10 mouse cellular contexts compared by ENCODE assay signal in the genomic region with DNA sequence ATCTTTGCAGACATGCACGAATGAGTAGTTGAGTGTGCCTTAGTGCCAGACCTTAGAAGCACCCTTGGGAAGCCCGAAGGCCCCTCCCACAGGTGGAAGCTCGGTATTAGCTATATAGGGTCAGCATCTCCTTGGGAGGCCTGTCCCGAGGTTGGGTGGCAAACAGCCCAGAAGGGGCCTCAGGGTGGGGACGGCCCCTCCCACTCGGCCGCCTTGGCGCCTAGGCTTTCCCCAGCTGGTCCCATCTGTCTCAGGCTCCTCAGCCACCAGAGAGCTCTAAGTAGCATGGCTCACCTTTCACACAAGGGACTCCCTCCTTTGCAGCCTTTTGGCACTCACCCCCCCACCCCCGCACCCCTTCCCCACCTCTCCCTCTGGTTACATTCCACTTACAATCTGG. TPM values are rescaled to one million over a fixed set of nuclear protein-coding genes. Genes with fewer than 3 reads are reported as not detected.
A peak's percentile ranks its signal among the peaks of the same experiment; 100 is the strongest.
DNase-seq lines count a peak whose midpoint lies in the region; ATAC-seq and TF ChIP-seq lines count a peak whose summit lies in the region.
"Had no signal": no experiment of that assay in that cellular context is flagged by ENCODE, and none has a peak within 500 bp of the region (broad histone marks: within the 10 kb centered on the region; RNA-seq: fewer than 3 reads in every experiment).

No protein-coding gene starts in this region.

- peak overlapping the region; percentile 23; the same call in 1 of the 2 replicates for H3K4me2 ChIP-seq in lung, embryonic 14.5 days
- no peak overlapping the region for H3K4me2 ChIP-seq in embryonic facial prominence, embryonic 15.5 days (replicated peaks)
- no peak overlapping the region for H3K4me2 ChIP-seq in heart, embryonic 15.5 days
- no peak overlapping the region for H3K4me2 ChIP-seq in myocyte (ENCODE audit: low read depth)

- 12% methylated on average over 9 of the region's 9 CpGs for WGBS in lung, embryonic 14.5 days
- whole genome bisulfite sequencing in embryonic facial prominence, embryonic 15.5 days, result 18% methylated on average over 9 of the region's 9 CpGs
- 24% methylated on average over 9 of the region's 9 CpGs for WGBS in heart, embryonic 15.5 days
- 78% methylated on average over 9 of the region's 9 CpGs for WGBS in thymus, adult 2 months

- no peaks in the 10 kb centered on the region for H3K9me3 ChIP-seq in lung, embryonic 14.5 days (ENCODE audit: low read depth, low read length)
- H3K9me3 ChIP-seq in embryonic facial prominence, embryonic 15.5 days (replicated peaks), result no peaks in the 10 kb centered on the region
- no peaks in the 10 kb centered on the region for H3K9me3 ChIP-seq in heart, embryonic 15.5 days (replicated peaks)

- no peak for TF ChIP-seq POLR2A in myocyte (IDR thresholded peaks at IDR 0.05; ENCODE audit: insufficient read length, low read depth)
- TF ChIP-seq POLR2A in thymus, adult 2 months (IDR thresholded peaks at IDR 0.05; ENCODE audit: control insufficient read depth, extremely low read depth, insufficient read depth, low read length, poor library complexity), result no peak

- DNase-seq in lung, embryonic 14.5 days, result peak; percentile 77
- DNase-seq in lung, postnatal 14 days, result no peak
- no peak for DNase-seq in left cerebral cortex, adult 2 months (ENCODE audit: extremely low spot score in 1 of 2, low spot score in 2 of 2)
- no peak for DNase-seq in thymus, adult 2 months
- DNase-seq: thymus, postnatal 14 days had no signal

- no peaks in the 10 kb centered on the region for H3K27me3 ChIP-seq in lung, embryonic 14.5 days (ENCODE audit: insufficient read depth, low read length)
- no peaks in the 10 kb centered on the region for H3K27me3 ChIP-seq in embryonic facial prominence, embryonic 15.5 days
- no peaks in the 10 kb centered on the region for H3K27me3 ChIP-seq in heart, embryonic 15.5 days
- no peaks in the 10 kb centered on the region for H3K27me3 ChIP-seq in myocyte (ENCODE audit: control insufficient read depth, insufficient read depth, insufficient read length)
- H3K27me3 ChIP-seq in thymus, adult 2 months (ENCODE audit: control insufficient read depth, insufficient read depth, low read length), result no peaks in the 10 kb centered on the region

- intact Hi-C loops in left cerebral cortex, adult 2 months (cut with DNase I), result no loop called here

- no peak for TF ChIP-seq CTCF in lung, embryonic 14.5 days (IDR thresholded peaks at IDR 0.05; ENCODE audit: low read depth)
- TF ChIP-seq CTCF in left cerebral cortex, adult 2 months (IDR thresholded peaks at IDR 0.05), result no peak
- TF ChIP-seq CTCF in thymus, adult 2 months (IDR thresholded peaks at IDR 0.05; ENCODE audit: borderline replicate concordance, control insufficient read depth, extremely low read depth, insufficient read depth, low read length, poor library complexity), result no peak

- H3K36me3 ChIP-seq in lung, embryonic 14.5 days (ENCODE audit: insufficient read depth), result no peaks in the 10 kb centered on the region
- H3K36me3 ChIP-seq in embryonic facial prominence, embryonic 15.5 days, result no peaks in the 10 kb centered on the region
- H3K36me3 ChIP-seq in heart, embryonic 15.5 days, result no peaks in the 10 kb centered on the region
- no peaks in the 10 kb centered on the region for H3K36me3 ChIP-seq in myocyte (ENCODE audit: control insufficient read depth, insufficient read depth)
- H3K36me3 ChIP-seq in thymus, adult 2 months (ENCODE audit: control insufficient read depth, insufficient read depth, low read length), result no peaks in the 10 kb centered on the region

- no peaks in the 10 kb centered on the region for H3K79me2 ChIP-seq in myocyte (ENCODE audit: control insufficient read depth, insufficient read depth)

- H3K9ac ChIP-seq in lung, embryonic 14.5 days, result no peak overlapping the region
- no peak overlapping the region for H3K9ac ChIP-seq in embryonic facial prominence, embryonic 15.5 days
- H3K9ac ChIP-seq in heart, embryonic 15.5 days, result no peak overlapping the region
- H3K9ac ChIP-seq: liver, embryonic 14.5 days had no signal

- peak; percentile 59 for ATAC-seq in lung, embryonic 14.5 days (ENCODE audit: insufficient read depth)
- ATAC-seq in embryonic facial prominence, embryonic 15.5 days (ENCODE audit: insufficient number of reproducible peaks, low FRiP score, low TSS enrichment, low read depth), result peak; percentile 60
- ATAC-seq in heart, embryonic 15.5 days (replicated peaks; ENCODE audit: insufficient number of reproducible peaks, insufficient read depth, low FRiP score, low read depth), result peak; percentile 18; the same call in 1 of the 2 replicates

- no peak overlapping the region for H3ac ChIP-seq in myocyte (ENCODE audit: control insufficient read depth, insufficient read length)

- peak overlapping the region; percentile 63; the same call in 1 of the 2 replicates for H3K27ac ChIP-seq in lung, embryonic 14.5 days (ENCODE audit: low read depth)
- H3K27ac ChIP-seq in embryonic facial prominence, embryonic 15.5 days (replicated peaks), result peak overlapping the region; percentile 58; the same call in 1 of the 2 replicates
- H3K27ac ChIP-seq in heart, embryonic 15.5 days, result no peak overlapping the region
- H3K27ac ChIP-seq in left cerebral cortex, adult 2 months, result no peak overlapping the region
- no peak overlapping the region for H3K27ac ChIP-seq in thymus, adult 2 months (ENCODE audit: control insufficient read depth, insufficient read depth, low read length)
- H3K27ac ChIP-seq: liver, embryonic 14.5 days had no signal

- H3K4me1 ChIP-seq in lung, embryonic 14.5 days (ENCODE audit: insufficient read depth), result peaks cover 32% of the 10 kb centered on the region
- H3K4me1 ChIP-seq in embryonic facial prominence, embryonic 15.5 days, result peaks cover 50% of the 10 kb centered on the region
- peaks cover 36% of the 10 kb centered on the region for H3K4me1 ChIP-seq in heart, embryonic 15.5 days (replicated peaks)
- H3K4me1 ChIP-seq in thymus, adult 2 months (replicated peaks; ENCODE audit: control insufficient read depth, insufficient read depth, low read length), result no peaks in the 10 kb centered on the region; the same call in 1 of the 2 replicates

- no peak overlapping the region for H3K4me3 ChIP-seq in lung, embryonic 14.5 days (ENCODE audit: low read depth, low read length)
- no peak overlapping the region for H3K4me3 ChIP-seq in embryonic facial prominence, embryonic 15.5 days (replicated peaks)
- H3K4me3 ChIP-seq in heart, embryonic 15.5 days, result no peak overlapping the region
- H3K4me3 ChIP-seq in myocyte, result no peak overlapping the region
- H3K4me3 ChIP-seq in left cerebral cortex, adult 2 months, result no peak overlapping the region
- H3K4me3 ChIP-seq in thymus, adult 2 months (ENCODE audit: control insufficient read depth, insufficient read depth, low read length), result no peak overlapping the region
- H3K4me3 ChIP-seq: erythroblast, embryonic 14.5 days had no signal

TF ChIP-seq in myocyte, 11 proteins besides CTCF, POLR2A, EP300 and RAD21:
- TF ChIP-seq MAX (IDR thresholded peaks at IDR 0.05; ENCODE audit: low read depth) (no peak), SRF (IDR thresholded peaks at IDR 0.05; ENCODE audit: control insufficient read depth, insufficient read length, low read depth) (peak; percentile 28), MYOG (IDR thresholded peaks at IDR 0.05; ENCODE audit: control insufficient read depth in 1 of 3, insufficient read depth in 1 of 3, insufficient read length in 2 of 3, low read depth in 2 of 3) (peak in 1 of 3 experiments; percentile 34), TCF12 (IDR thresholded peaks at IDR 0.05; ENCODE audit: insufficient read depth, poor library complexity, severe bottlenecking) (peak; percentile 3), CEBPB (IDR thresholded peaks at IDR 0.05; ENCODE audit: insufficient read depth, poor library complexity, severe bottlenecking) (no peak), TCF3 (IDR thresholded peaks at IDR 0.05; ENCODE audit: insufficient read length, low read depth) (no peak), USF1 (IDR thresholded peaks at IDR 0.05; ENCODE audit: low read depth) (no peak), REST (IDR thresholded peaks at IDR 0.05; ENCODE audit: insufficient read depth, insufficient read length) (no peak), MYOD1 (IDR thresholded peaks at IDR 0.05; ENCODE audit: control insufficient read depth in 1 of 3, insufficient read length in 2 of 3, low read depth in 2 of 3) (peak in 2 of 3 experiments; percentile 87 to 92)

RNA-seq across cellular contexts. Expression of a gene that starts 7.1 kb away (rescaled TPM):
- polyA plus RNA-seq in lung, embryonic 14.5 days (2014; fragmentation: Nextera tagmentation; extraction: Ambion mirVana), result not detected in 2 replicates
- 6.6 and 11.4 TPM in 2 replicates for polyA plus RNA-seq in embryonic facial prominence, embryonic 15.5 days (2015; fragmentation: Nextera tagmentation; extraction: Ambion mirVana)
- 0.36 and 0.38 TPM in 2 replicates for polyA plus RNA-seq in heart, embryonic 15.5 days (2015; fragmentation: Nextera tagmentation; extraction: Ambion mirVana)
- not detected for polyA plus RNA-seq in myocyte (2012; fragmentation: generic; extraction: Trizol)
- total RNA-seq in left cerebral cortex, adult 2 months (2021), result 1 to 10 TPM in 1 of 2 experiments, under 1 TPM in 1; 0.68 to 1.0 TPM
- polyA plus RNA-seq in thymus, adult 2 months (2012; rRNA removed), result 0.39 TPM in 1 of 2 replicates, not detected in the other
- polyA plus RNA-seq: erythroblast, embryonic 14.5 days; liver, embryonic 14.5 days had no signal

RNA-seq across cellular contexts. Expression of a gene that starts 43.9 kb away (rescaled TPM):
- 12.7 and 14.3 TPM in 2 replicates for polyA plus RNA-seq in lung, embryonic 14.5 days (2014; fragmentation: Nextera tagmentation; extraction: Ambion mirVana)
- 11.1 and 12.0 TPM in 2 replicates for polyA plus RNA-seq in embryonic facial prominence, embryonic 15.5 days (2015; fragmentation: Nextera tagmentation; extraction: Ambion mirVana)
- 8.9 and 10.8 TPM in 2 replicates for polyA plus RNA-seq in heart, embryonic 15.5 days (2015; fragmentation: Nextera tagmentation; extraction: Ambion mirVana)
- 14.7 TPM for polyA plus RNA-seq in myocyte (2012; fragmentation: generic; extraction: Trizol)
- 100 to 1,000 TPM in 1 of 2 experiments, 10 to 100 TPM in 1; 77.7 to 105 TPM for total RNA-seq in left cerebral cortex, adult 2 months (2021)
- polyA plus RNA-seq in thymus, adult 2 months (2012; rRNA removed), result 202 and 226 TPM in 2 replicates

Comparison
In these comparisons a context has a peak if more than half of its experiments do, and no peak if none do; other contexts are left out.
1. H3K27ac ChIP-seq: peak in lung, embryonic 14.5 days (single experiment) and embryonic facial prominence, embryonic 15.5 days (single experiment); none in heart, embryonic 15.5 days (single experiment), left cerebral cortex, adult 2 months (single experiment) and thymus, adult 2 months (single experiment).
2. RNA of a gene that starts 43.9 kb away (polyA plus RNA-seq): 202 to 226 TPM in thymus, adult 2 months; 14.7 TPM in myocyte (single experiment), 12.7 to 14.3 TPM in lung, embryonic 14.5 days, 11.1 to 12.0 TPM in embryonic facial prominence, embryonic 15.5 days and 8.9 to 10.8 TPM in heart, embryonic 15.5 days; every median in the first group is over 10 times any median in the second.
3. Peak in every context shown above with its lines, with median percentiles within 50 percentile points of each other: ATAC-seq.